15 mouse cellular contexts compared by ENCODE assay signal in the genomic region with DNA sequence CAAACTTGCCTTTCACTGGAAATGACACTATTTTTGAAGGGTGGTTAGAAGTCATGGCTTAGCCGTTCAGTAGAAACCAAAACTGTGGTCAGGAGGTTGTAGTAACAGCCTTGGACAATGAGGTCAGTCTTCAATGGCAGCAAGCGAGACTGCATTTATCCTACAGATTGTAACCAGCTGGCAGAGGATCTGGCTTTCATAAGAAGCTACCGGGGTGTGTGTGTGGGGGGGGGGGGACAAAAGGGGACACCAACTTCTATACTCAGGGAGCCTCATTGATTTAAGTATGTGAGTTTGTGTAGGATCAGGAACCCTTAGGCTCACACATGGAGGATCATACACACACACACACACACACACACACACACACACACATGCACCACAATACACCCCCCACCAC. TPM values are rescaled to one million over a fixed set of nuclear protein-coding genes. Genes with fewer than 3 reads are reported as not detected.
"Had no signal": no experiment of that assay in that cellular context is flagged by ENCODE, and none has a peak within 500 bp of the region (broad histone marks: within the 10 kb centered on the region; RNA-seq: fewer than 3 reads in every experiment).

No protein-coding gene starts in this region.

- DNase-seq: kidney, adult 18-20 months; kidney, adult 9 months; kidney, postnatal 25 days; layer of hippocampus, postnatal 36 days; liver, embryonic 13.5 days; lung, adult 2 months; thymus, adult 18-20 months; thymus, postnatal 36 days had no signal

- H3K27ac ChIP-seq: kidney, postnatal 0 days; layer of hippocampus, adult 2 months; left cerebral cortex, adult 2 months; liver, embryonic 13.5 days; macrophage; neural tube, embryonic 12.5 days had no signal

- H3K4me2 ChIP-seq: liver, embryonic 13.5 days; neural tube, embryonic 12.5 days had no signal

- H3K4me3 ChIP-seq: layer of hippocampus, adult 2 months; left cerebral cortex, adult 2 months; liver, embryonic 13.5 days; neural tube, embryonic 12.5 days had no signal

- H3K4me1 ChIP-seq: liver, embryonic 13.5 days had no signal

- H3K27me3 ChIP-seq: liver, embryonic 13.5 days had no signal

- H3K9me3 ChIP-seq: neural tube, embryonic 12.5 days had no signal

- ATAC-seq: intestine, embryonic 16.5 days had no signal

- H3K9ac ChIP-seq: liver, embryonic 13.5 days; neural tube, embryonic 12.5 days had no signal

- H3K36me3 ChIP-seq: liver, embryonic 13.5 days; neural tube, embryonic 12.5 days had no signal

RNA-seq across cellular contexts. Expression of a gene that starts 25.6 kb away (rescaled TPM):
- total RNA-seq: megakaryocyte, adult 5-6 weeks had no signal
- polyA plus RNA-seq: macrophage had no signal
